Mouse (Mus musculus) retina, postnatal 1 day (tissue): Measurements from ENCODE around the gene Gm45717.
"Not testable (repeated sequence)": the region's sequence is repeated elsewhere in the genome, so short reads cannot be mapped to it uniquely, and the experiment has no call there.

Experiments
- DNase-seq: peaks from one replicate; pipeline ENCODE4 v3.0.0-alpha.2; 2012

Gene Gm45717

DNA sequence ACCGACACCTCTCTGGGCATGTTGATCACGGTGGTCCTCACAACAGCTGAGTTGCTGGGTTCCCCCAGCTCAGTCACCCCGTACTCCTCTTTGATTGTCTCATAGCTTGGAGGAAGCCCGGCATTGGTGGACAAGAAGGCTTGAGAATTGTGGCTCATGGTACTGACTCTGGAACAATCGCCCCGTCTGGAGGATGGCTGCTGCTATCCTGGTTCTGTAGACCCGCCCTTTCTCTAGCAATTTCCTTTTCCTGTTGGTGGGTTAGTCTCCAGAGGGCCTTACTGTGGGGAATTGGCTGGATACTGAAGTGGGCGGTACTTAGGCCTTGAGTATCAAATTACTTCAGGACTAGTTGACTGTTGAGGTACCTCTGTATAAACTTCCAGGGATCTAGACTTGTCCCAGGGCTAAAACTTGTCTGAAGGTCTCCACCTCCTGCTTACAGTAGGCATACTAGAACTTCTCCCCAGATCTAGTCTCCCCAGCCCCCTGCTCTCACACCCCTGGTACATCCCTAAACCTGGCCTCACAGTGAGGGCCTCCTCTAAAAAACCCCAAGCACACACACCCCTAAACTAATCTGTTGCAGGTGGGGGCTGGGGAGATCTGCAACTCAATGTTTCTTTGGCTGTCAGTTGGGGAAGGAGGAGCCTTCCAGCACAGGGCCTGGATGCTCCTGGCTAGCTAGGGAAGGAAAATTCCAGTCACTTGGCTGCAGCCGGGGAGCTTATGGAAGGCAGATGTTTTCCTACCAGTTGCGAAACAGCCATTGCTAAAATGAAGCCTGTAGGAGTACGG is at the start of gene Gm45717, which contains the start of gene Ifitm2:
Gene Gm45717 (minus strand): TSS at position 180 of the 798 bp plus-strand sequence.
Gene Ifitm2 (minus strand): TSS at position 230 of the 798 bp plus-strand sequence.
- DNase-seq, result peak; percentile 62

DNA sequence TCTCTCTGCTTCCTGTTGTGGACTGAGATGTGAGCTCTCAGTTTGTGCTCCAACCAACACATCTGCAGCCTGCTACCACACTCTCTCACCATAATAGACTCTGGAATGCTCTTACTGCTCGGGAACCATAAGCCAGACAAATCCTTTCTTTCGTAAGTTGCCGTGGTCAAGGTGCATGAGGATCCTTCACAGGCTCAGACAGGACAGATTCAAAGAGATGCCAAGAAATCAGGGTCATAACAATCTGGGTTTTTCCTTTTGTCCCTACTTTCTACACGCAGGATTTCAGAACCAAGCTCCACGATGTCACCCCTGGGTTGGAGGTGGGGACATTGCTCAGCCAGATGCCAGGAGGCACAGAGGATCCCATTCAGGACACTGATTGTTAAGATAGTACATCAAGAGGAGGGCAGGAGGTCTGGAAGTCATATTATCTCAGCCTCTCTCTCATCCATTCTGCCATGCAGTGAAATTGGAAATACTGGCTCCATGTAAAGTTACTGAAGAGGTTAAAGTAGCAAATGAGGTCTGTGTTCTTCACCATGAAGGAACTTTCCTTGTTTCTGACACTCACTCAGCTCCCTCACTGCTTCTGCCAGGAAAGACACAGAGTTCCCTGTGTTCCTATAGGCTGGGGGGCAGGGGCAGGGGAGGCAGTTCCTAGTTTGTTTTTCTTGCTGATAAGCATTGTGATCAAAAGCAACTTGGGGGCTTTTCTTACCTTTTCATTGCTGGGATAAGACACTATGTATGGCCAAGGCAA is 47.7 kb upstream of the Gm45717 start:
- no peak for DNase-seq

DNA sequence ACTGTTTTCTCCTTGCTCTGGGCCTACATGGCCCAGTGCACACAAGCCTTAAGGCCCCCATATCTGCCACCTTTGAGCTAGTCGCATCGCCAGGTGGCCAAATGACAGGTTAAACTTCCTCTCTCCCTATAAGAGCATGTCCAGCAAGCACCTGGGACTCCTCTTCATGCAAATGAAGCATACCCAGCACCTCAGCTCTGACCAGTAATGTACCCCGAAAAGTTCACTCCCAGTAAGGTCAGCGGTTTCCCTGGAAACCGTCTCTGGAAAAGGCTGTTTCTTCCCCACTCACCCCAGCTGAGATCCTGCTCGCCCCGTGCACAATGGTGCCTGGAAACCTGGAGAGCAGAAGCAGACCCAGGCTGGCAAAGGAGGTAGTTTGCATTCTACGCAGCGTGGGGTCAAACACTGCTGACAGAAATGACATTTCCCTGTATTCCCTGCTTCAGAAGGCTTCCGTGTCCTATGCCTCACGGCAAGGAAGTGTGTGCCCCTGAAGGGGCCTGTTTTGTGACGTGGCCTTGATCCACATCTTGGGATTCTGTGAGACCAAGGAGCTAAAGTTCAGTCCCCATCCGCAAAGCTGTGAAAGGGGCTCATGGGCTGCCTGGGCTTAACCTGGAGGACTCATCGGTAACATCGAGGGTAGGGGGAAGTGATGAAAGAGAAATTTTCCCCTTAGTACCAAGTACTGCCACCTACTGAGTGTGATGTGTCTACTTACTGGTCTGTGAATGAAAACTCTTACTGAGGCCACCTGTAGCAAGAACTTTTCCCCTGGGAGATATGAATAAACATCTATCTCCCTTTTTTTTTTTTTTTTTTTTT is 45.4 kb upstream of the Gm45717 start:
- DNase-seq, result no peak

- no peak for DNase-seq
Observed at GRCm38 (mm10) chr7:140998853-140999700, 43.3 kb upstream of the Gm45717 start.

DNA sequence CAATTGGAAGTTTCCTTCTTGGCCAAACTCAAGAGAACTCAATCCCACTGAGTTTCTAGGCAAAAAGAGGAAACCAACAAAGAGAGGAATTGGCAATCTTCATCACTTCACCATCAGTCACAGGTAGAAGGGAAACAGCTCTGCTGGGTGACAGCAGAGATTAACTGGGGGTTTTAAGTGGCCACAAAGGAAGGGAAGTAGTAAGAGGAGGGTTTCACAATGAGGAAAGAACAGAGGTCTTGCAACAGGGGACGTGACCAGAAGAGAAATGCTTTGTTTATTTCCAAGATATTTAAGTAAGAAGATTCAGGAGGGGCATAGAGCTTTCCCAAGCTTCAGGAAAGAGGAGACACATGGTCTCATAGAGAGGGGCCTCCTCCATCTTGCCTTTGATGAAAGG is 42.1 kb upstream of the Gm45717 start:
- no peak for DNase-seq

DNA sequence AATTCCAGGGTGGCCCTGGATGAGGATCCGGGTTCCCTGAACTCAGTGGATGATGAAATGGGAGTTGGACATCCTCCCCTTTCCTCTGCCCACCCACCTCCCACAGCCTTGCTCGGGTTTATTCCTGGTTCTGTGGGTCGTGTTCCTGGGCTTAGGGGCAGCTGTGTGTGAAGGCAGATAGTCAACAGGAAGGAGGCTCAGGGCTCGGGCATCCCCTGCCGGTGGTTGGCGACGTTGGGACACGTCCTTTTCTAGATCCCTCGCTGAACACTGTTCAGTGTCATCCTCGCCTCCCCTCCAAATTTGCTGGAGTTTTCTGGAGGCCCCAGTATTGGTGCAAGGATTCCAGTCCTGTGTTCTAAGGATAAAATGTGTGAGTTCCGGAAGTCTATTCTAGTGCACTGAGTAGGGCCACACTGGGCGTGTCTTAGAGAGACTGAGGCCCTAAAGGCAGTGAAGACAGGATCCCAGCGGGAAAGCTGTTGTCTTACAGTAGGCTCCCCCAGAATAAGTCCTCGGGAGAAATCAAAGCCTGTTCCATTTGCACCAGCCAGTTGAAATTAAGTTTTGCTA is 35.5 kb upstream of the Gm45717 start:
- DNase-seq, result no peak

- DNase-seq, result no peak
Observed at GRCm38 (mm10) chr7:140990622-140991021, 34.9 kb upstream of the Gm45717 start.

- no peak for DNase-seq
Observed at GRCm38 (mm10) chr7:140990185-140990584, 34.4 kb upstream of the Gm45717 start.

DNA sequence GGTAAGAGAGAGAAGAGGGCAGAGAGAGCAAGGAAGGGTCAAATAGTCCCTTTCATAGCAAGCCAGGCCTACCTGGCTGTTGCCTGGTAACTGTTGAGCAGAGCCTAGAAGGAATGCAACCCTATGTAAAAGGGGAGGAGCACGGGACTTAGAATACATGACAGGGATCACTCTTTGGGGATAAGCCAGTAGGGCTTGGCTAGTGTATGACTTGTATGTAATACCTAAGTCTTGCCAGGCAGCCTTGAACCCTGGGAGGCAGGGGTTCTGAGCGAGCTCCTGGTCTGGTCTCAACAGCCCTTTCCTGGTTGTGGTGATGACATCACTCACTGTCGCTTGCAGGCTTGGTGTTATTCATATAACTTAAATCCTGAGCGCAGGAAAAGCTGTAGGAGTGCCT is 33.3 kb upstream of the Gm45717 start:
- DNase-seq, result no peak

- no peak for DNase-seq
Observed at GRCm38 (mm10) chr7:140987182-140988138, 31.7 kb upstream of the Gm45717 start.

DNA sequence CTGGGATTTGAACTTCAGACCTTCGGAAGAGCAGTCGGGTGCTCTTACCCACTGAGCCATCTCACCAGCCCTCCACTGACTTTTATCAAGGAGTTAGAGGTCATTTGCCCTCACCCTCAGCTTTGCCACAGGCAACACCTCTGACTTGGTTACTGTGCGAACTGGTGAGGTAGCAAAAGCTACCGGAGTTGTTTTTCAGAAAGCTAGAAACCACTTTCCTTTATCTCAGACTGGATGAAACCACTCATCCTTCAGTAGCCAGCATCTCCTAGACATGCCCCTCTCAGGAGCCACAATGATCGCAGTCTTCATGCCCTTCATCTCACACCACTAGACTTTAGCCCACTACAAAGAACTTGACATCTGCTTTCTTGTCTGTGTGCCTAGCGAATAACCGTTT is 27.2 kb upstream of the Gm45717 start:
- DNase-seq, result no peak

DNA sequence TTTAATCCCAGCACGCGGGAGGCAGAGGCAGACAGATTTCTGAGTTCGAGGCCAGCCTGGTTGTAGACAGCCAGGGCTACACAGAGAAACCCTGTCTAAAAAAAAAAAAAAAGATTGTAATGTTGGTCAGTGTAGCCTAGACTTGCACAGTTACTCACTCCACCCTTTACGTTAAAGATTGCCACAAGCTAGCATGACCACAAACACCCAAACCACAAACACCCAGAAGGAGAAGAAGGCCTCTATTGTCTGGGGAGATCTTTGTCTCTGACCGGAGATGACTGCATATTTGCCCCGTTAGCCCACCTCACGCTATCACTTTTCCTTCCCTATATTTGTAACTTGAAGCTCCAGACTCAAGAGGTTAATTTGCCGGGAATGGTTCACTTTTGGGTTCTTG is 26.0 kb upstream of the Gm45717 start:
- no peak for DNase-seq

DNA sequence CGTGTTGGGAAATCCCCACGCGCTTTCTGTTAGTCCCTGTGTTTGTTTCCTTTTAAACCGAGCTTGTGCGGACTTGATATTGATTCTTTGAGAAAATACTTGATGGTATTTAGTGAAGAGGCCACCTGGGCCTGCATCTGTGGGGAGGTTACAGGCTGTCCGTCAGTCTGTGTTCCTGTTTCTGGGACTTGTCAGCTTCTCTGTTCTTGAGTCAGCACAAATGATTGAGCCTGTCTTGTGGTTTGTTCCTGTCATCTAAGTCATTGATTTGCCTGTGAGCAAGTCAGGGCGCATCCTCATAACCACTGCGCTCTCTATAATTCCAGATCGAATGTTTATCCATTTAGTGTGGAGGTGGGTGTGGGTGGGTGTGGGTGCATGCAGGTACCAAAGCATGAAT is 21.0 kb upstream of the Gm45717 start:
- not testable (repeated sequence) for DNase-seq

GRCm38 (mm10) chr7:140975465-140975864 is 19.7 kb upstream of the Gm45717 start:
- DNase-seq, result no peak

DNA sequence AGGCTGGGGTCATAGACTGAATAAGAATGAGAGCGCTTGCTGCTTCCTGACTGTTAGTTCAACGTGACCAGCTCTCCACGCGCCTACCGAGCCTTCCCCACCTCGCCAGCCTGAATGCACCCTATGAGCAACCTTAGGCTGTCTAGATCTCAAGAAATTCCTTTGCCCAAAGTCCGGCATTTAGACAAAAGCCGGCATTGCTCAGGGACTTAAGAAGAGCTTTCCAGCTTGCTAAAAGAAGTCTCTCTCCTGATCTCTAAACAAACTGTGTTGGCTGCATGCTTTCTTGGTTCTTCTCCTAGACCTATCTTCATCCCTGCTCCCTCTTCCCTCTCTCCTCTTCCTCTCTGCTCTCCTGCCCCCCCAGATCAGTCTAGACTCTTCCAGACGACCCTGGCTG is 19.2 kb upstream of the Gm45717 start:
- DNase-seq, result no peak

DNA sequence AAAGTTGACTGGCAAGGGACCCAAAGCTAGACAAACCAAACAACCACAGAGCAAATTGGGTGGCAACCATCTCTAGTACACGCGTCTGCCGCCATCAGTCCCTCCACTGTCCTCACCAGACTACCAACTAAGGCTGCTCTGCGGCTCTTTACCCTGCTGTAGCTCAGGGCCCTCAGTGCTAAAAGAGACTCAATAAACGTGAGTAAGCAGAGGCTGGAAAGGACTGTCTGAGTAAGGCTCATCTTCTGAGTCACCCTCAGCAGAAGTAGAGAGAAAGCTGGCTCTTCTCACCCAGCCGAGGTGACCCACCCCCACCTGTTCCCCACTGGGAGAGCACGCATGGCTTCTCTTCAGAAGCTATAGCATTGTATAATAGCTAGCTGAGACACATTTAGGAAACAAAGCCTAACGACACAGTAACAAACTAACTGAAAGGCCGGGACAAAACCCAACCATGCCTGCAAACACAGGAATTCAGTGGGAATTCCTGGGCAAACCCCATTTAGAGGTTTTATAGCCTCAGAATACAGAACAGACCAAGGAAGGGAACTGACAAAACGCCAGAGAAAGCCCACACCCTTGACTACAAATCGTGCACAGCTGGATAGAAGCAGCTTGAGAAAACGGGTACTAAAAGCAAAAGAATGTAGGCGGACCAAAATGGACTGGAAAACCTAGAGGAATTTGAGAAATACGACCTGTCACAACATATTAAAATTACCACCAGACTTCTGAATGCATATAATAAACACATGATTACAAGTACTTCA is 17.8 kb upstream of the Gm45717 start:
- no peak for DNase-seq

DNA sequence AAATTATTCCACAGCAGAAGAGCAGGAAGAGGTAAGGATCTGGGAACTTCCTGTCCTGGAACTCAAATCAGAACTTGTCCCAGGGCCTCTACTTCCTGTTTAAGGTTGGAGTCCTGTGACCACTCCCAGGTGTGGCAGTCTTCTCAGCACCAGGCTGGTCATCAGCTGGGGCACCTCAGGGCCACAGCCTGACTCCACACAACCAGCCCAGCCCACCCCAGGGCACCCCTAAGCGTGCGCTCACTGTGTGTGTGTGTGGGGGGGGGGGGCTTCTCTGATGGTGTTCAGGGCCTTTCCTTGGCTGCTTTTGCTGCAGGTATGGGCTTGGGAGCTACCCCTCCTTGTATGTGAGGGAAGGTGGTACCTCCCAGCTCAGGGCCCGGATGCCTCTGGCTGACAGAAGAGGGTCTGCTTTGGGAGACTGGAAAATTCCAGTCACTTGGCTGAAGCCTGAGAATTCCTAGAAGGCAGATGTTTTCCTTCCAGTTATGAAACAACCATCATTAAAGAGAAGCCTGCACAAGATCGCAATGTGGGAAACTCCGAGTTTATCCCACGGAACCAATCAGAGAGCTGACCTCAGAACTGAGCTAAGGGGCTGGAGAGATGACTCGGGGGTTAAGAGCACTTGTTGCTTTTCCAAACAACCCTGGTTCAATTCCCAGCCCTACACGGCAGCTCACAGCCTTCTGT is 15.9 kb upstream of the Gm45717 start:
- DNase-seq, result no peak

- peak; percentile 48 for DNase-seq
Observed at GRCm38 (mm10) chr7:140970931-140971330, 15.2 kb upstream of the Gm45717 start.

DNA sequence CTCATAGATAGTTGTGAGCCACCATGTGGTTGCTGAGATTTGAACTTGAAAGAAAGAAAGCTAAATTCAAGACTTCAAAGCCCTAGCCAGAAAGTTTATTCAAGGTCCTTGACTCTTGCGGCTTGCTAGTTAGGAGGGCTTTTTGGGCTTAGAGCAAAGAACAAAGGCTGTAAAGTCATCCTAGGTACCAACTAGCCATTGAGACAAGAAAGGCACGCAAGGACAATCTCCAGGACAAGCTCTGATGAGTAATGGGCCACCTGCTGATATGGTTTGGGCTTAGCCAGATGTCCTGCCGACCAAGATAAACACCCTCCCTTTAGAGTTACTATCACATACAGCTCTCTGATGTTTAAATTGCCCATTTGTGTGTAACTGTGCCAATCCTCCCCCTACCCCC is 13.0 kb upstream of the Gm45717 start:
- DNase-seq, result not testable (repeated sequence)
